Mouse (Mus musculus) forebrain, embryonic 14.5 days (tissue): ENCODE results near the gene Rgs12. TPM values are rescaled to one million over a fixed set of nuclear protein-coding genes. Genes with fewer than 3 reads are reported as not detected.

ENCODE experiments used
- ATAC-seq: fragments of 200-750 bp; cut with Nextera tagmentation; 2 replicates; pipeline ENCODE4 v1.8.0; 2017; ENCODE audit warnings: mild to moderate bottlenecking, moderate library complexity
- DNase-seq: peaks from one replicate; pipeline ENCODE4 v3.0.0-alpha.2; 2015; ENCODE audit warnings: low spot score
- H3K27ac ChIP-seq: fragments of 300-500 bp; sonication (generic); 2 replicates; pipeline ENCODE4 v1.5.1; 2014; ENCODE audit warnings: low read depth, mild to moderate bottlenecking, control low read depth, low read length, moderate library complexity
- H3K27me3 ChIP-seq: fragments of 300-500 bp; sonication (generic); replicated peaks from 2 replicates; pipeline ENCODE4 v1.6.1; 2014; ENCODE audit warnings: low read length, control low read depth, mixed read lengths; ENCODE audit not compliant: control insufficient read depth, insufficient read depth
- H3K36me3 ChIP-seq: fragments of 300-500 bp; sonication (generic); 2 replicates; pipeline ENCODE4 v1.6.1; 2014; ENCODE audit warnings: low read length, control low read depth; ENCODE audit not compliant: control insufficient read depth, insufficient read depth
- H3K4me1 ChIP-seq: fragments of 300-500 bp; sonication (generic); 2 replicates; pipeline ENCODE4 v1.6.1; 2014; ENCODE audit warnings: antibody characterized with exemption, low read length, control low read depth; ENCODE audit not compliant: control insufficient read depth, insufficient read depth
- H3K4me2 ChIP-seq: fragments of 300-500 bp; sonication (generic); 2 replicates; pipeline ENCODE4 v1.6.1; 2014; ENCODE audit warnings: mild to moderate bottlenecking, control low read depth, low read length
- H3K4me3 ChIP-seq: fragments of 300-500 bp; sonication (generic); 2 replicates; pipeline ENCODE4 v1.5.1; 2014; ENCODE audit warnings: low read depth, low read length, control low read depth
- H3K9ac ChIP-seq: fragments of 300-500 bp; sonication (generic); 2 replicates; pipeline ENCODE4 v1.6.1; 2014; ENCODE audit warnings: mild to moderate bottlenecking, low read length, control low read depth, moderate library complexity
- H3K9me3 ChIP-seq: fragments of 300-500 bp; sonication (generic); replicated peaks from 2 replicates; pipeline ENCODE4 v1.6.1; 2016; ENCODE audit warnings: low read length, control low read depth, mixed read lengths; ENCODE audit not compliant: control insufficient read depth
- WGBS: fragments of 180-500 bp; shearing (Covaris S2); extraction: QIAGEN DNeasy Blood & Tissue Kit; methylation state at CpG from one replicate; pipeline ENCODE4 v1.1.7; 2014; 5-methylcytosine and 5-hydroxymethylcytosine counted together
- polyA plus RNA-seq: library from polyadenylated mRNA; unstranded; fragments of >200 nt; fragmentation: Nextera tagmentation; extraction: Ambion mirVana; gene quantifications from 2 replicates; pipeline ENCODE4 v1.2.1, GENCODE M21; 2014

The Rgs12 gene
- polyA plus RNA-seq, 1 experiment from 2014 or later, result 37.2 TPM

GRCm38 (mm10) chr5:35020410-35021241 is 71.4 kb downstream of the Rgs12 start:
- no peaks in the 10 kb centered on the region for H3K4me1 ChIP-seq
- WGBS, result 84% methylated on average over 9 of the region's 9 CpGs
- no peaks in the 10 kb centered on the region for H3K9me3 ChIP-seq
- peaks cover 41% of the 10 kb centered on the region; the same call in 1 of the 2 replicates for H3K36me3 ChIP-seq
- H3K27ac ChIP-seq, result 0 out of 2 replicates have a peak overlapping the region, but pooled peaks have one; percentile 17
- no peak for DNase-seq
- no peak for ATAC-seq
- H3K4me3 ChIP-seq, result no peak overlapping the region
- H3K9ac ChIP-seq, result no peak overlapping the region
- no peaks in the 10 kb centered on the region for H3K27me3 ChIP-seq
- H3K4me2 ChIP-seq, result no peak overlapping the region

- DNase-seq, result peak; percentile 39
- Histone ChIP-seq H3K4me3 (no peak overlapping the region), H3K36me3 (peaks cover 82% of the 10 kb centered on the region), H3K27ac (no peak overlapping the region), H3K4me1 (no peaks in the 10 kb centered on the region), H3K4me2 (no peak overlapping the region), H3K9me3 (no peaks in the 10 kb centered on the region), H3K27me3 (no peaks in the 10 kb centered on the region), H3K9ac (no peak overlapping the region)
- 26% methylated on average over 2 of the region's 2 CpGs for WGBS
- 0 out of 2 replicates have a peak, but pooled peaks have one; percentile 40 for ATAC-seq
Observed at GRCm38 (mm10) chr5:35024975-35025374, 75.7 kb downstream of the Rgs12 start.

GRCm38 (mm10) chr5:35029303-35029702 is 80.1 kb downstream of the Rgs12 start:
- Histone ChIP-seq H3K36me3 (peaks cover 91% of the 10 kb centered on the region), H3K27ac (no peak overlapping the region), H3K4me2 (no peak overlapping the region), H3K4me3 (no peak overlapping the region), H3K27me3 (no peaks in the 10 kb centered on the region), H3K9ac (no peak overlapping the region), H3K9me3 (no peaks in the 10 kb centered on the region), H3K4me1 (no peaks in the 10 kb centered on the region)
- DNase-seq, result no peak
- 97% methylated on average over 1 of the region's 1 CpGs for WGBS
- no peak for ATAC-seq

DNA sequence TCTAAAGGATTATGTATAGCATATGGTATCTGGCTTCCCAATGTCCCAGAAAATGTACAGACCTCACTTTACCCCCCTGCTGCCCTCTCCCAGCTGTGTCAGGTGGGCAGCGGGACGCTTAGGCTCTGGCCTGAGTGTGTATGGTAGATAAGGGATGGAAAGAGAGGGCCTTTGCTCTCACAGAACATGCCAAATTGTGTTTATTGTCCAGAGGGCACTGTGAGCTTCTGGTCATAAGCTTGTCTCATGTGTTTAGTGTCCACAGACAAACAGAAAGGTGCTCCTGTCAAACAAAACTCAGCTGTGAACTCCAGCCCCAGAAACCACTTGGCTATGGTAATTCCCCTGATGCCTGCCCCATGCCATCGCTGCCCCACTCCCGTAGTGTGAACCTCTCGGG is 80.5 kb downstream of the Rgs12 start:
- no peaks in the 10 kb centered on the region for H3K9me3 ChIP-seq
- DNase-seq (no peak), ATAC-seq (no peak)
- no peak overlapping the region for H3K4me2 ChIP-seq
- peaks cover 95% of the 10 kb centered on the region for H3K36me3 ChIP-seq
- H3K9ac ChIP-seq, result no peak overlapping the region
- no peak overlapping the region for H3K4me3 ChIP-seq
- WGBS, result 88% methylated on average over 5 of the region's 5 CpGs
- no peak overlapping the region for H3K27ac ChIP-seq
- no peaks in the 10 kb centered on the region for H3K4me1 ChIP-seq
- no peaks in the 10 kb centered on the region for H3K27me3 ChIP-seq

DNA sequence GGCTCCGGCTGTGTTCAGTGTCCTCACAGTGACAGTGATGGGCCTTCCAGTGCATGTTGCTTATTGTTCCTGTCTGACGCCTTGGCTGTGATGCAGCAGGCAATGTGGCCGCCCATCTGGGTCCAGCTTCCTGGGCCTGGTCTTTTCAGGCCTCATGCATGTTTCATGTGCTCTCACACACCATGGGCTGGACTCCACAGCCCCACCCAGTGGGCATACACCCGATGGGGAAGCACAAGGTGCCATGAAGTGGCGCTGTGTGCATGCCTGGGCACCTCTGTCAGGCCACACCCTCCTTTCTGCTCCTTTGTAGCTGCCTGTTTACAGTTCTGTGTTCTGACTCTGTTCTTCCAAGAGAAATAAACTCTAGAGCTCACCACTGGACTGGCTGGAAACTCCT is 83.8 kb downstream of the Rgs12 start:
- no peaks in the 10 kb centered on the region for H3K27me3 ChIP-seq
- WGBS, result 74% methylated on average over 5 of the region's 5 CpGs
- H3K4me3 ChIP-seq, result no peak overlapping the region
- peaks cover 69% of the 10 kb centered on the region for H3K36me3 ChIP-seq
- DNase-seq (peak; percentile 45), ATAC-seq (peak; percentile 35; the same call in 1 of the 2 replicates)
- no peak overlapping the region for H3K27ac ChIP-seq
- H3K9ac ChIP-seq, result no peak overlapping the region
- H3K4me2 ChIP-seq, result no peak overlapping the region
- no peaks in the 10 kb centered on the region for H3K9me3 ChIP-seq
- H3K4me1 ChIP-seq, result no peaks in the 10 kb centered on the region

GRCm38 (mm10) chr5:35033619-35034018 is 84.4 kb downstream of the Rgs12 start:
- WGBS, result 68% methylated on average over 1 of the region's 1 CpGs

GRCm38 (mm10) chr5:35035141-35035540 is 85.9 kb downstream of the Rgs12 start:
- no peak for ATAC-seq
- 91% methylated on average over 5 of the region's 5 CpGs for WGBS
- Histone ChIP-seq H3K27me3 (no peaks in the 10 kb centered on the region), H3K36me3 (peaks cover 49% of the 10 kb centered on the region), H3K4me2 (no peak overlapping the region), H3K9me3 (no peaks in the 10 kb centered on the region), H3K4me3 (no peak overlapping the region), H3K9ac (no peak overlapping the region), H3K27ac (no peak overlapping the region), H3K4me1 (no peaks in the 10 kb centered on the region)
- DNase-seq, result no peak

More at GRCm38 (mm10) chr5:35033619-35034018, 84.4 kb downstream of the Rgs12 start:
- Histone ChIP-seq H3K4me1 (no peaks in the 10 kb centered on the region), H3K27ac (no peak overlapping the region), H3K27me3 (no peaks in the 10 kb centered on the region), H3K4me2 (no peak overlapping the region), H3K4me3 (no peak overlapping the region), H3K9me3 (no peaks in the 10 kb centered on the region), H3K36me3 (peaks cover 64% of the 10 kb centered on the region), H3K9ac (no peak overlapping the region)
- DNase-seq (no peak), ATAC-seq (no peak)

- Histone ChIP-seq H3K36me3 (peaks cover 43% of the 10 kb centered on the region), H3K4me1 (no peaks in the 10 kb centered on the region), H3K9ac (no peak overlapping the region), H3K27me3 (no peaks in the 10 kb centered on the region), H3K9me3 (no peaks in the 10 kb centered on the region), H3K4me2 (no peak overlapping the region), H3K4me3 (no peak overlapping the region), H3K27ac (no peak overlapping the region)
- 75% methylated on average over 4 of the region's 4 CpGs for WGBS
- no peak for ATAC-seq
- DNase-seq, result no peak
Observed at GRCm38 (mm10) chr5:35035795-35036194, 86.5 kb downstream of the Rgs12 start.

- H3K4me1 ChIP-seq, result no peaks in the 10 kb centered on the region
- no peaks in the 10 kb centered on the region for H3K27me3 ChIP-seq
- no peak overlapping the region for H3K4me2 ChIP-seq
- no peak overlapping the region for H3K9ac ChIP-seq
- no peak overlapping the region for H3K4me3 ChIP-seq
- no peaks in the 10 kb centered on the region for H3K9me3 ChIP-seq
- H3K27ac ChIP-seq, result no peak overlapping the region
- peaks cover 26% of the 10 kb centered on the region for H3K36me3 ChIP-seq
- DNase-seq, result no peak
- no peak for ATAC-seq
Observed at GRCm38 (mm10) chr5:35037438-35037837, 88.2 kb downstream of the Rgs12 start.
